Mouse (Mus musculus) cortical plate, adult 2 months (tissue): ENCODE results near the gene Rnase4.

Experiments used
- CTCF ChIP-seq: fragments of 200-500 bp; IDR thresholded peaks from 2 replicates; pipeline ENCODE4 v1.5.1; 2011; ENCODE audit warnings: mild to moderate bottlenecking, control low read depth, low read length; ENCODE audit not compliant: insufficient read depth; ENCODE audit errors: extremely low read depth
- POLR2A ChIP-seq: fragments of 200-500 bp; IDR thresholded peaks from 2 replicates; pipeline ENCODE4 v1.6.1; 2011; ENCODE audit warnings: mild to moderate bottlenecking, low read length, control low read depth; ENCODE audit not compliant: insufficient read depth; ENCODE audit errors: extremely low read depth

- no peak for TF ChIP-seq POLR2A
- no peak for TF ChIP-seq CTCF
Measured at GRCm38 (mm10) chr14:51098921-51099320, 8.0 kb downstream of the Rnase4 start.
